Mouse (Mus musculus): ENCODE data around the gene Stmn3. TPM values are rescaled to one million over a fixed set of nuclear protein-coding genes. Genes with fewer than 3 reads are reported as not detected.
A peak's percentile ranks its signal among the peaks of the same experiment; 100 is the strongest.

The Stmn3 gene
- total RNA-seq (2021) = 10 to 100 TPM; 32.2 to 45.5 TPM
- long read RNA-seq, experiment 1, transcript Stmn3-201 (5 exons, 1,136 nt) = major isoform, 57 of 61 reads
- long read RNA-seq, experiment 1, partial matches to known transcripts = 4 of 61 reads
- long read RNA-seq, experiment 1, other reads (novel, unspliced or antisense) = 0 of 61 reads
- long read RNA-seq, experiment 2, transcript Stmn3-201 (5 exons, 1,136 nt) = major isoform, 51 of 55 reads
- long read RNA-seq, experiment 2, partial matches to known transcripts = 4 of 55 reads
- long read RNA-seq, experiment 2, other reads (novel, unspliced or antisense) = 0 of 55 reads

DNA sequence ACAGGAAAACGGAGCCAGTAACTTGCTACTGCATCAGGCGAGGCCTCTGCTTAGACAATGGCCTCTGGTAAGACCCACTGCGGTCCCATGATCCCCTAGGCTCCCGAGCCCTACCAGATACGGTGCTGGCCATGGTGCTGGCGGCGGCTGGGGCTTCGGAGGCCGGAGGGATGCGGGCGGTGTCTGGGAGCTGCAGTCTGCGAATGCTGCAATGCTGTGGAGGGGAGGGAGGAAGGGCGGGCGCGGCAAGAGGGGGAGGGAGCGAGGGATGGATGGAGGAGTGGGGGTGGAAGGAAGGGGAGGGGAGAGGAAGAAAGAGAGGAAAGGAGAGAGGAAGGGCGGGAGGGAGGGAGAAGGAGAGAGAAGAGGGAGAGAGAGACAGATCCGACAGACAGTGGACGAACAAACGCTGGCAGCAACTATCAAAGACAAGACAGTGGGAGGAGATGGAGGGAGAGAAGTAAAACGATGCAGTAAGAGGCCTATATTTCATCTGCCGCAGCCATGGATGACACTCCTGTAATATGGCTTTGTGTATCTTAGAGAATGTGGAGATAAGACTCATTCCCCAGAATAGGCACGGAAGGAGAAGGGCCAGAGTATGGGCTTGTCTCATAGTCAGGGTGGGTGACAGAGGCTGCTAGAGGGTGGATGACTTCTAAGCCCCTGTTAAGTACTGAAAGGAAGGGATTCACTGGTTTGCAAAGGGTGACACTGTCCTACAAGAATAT lies at the start of gene Stmn3:
Gene Stmn3, minus strand, starts transcription at position 421 of the 731 bp plus-strand sequence.
- DNase-seq (ENCODE audit: low spot score in 2 of 2) = peak; percentile 53 to 55

DNA sequence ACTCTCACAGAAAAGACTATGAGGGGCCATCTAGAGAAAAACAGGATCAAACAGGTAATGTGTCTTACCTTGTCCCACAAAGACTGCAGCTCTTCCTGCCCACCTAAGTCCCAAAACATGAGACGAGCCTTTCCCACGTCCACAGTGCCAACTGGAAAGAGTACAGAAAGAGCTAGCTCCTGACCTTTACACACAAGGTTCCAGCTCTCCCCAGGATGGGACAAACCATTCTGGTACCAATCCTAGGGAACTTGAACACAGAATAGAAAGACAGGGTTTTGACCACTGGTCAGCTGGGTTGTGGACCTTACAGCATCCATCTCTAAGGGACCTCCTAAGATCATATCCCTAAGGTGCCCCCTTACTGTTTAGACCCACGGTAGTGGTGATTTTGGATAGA lies 49.6 kb upstream of the Stmn3 start:
- DNase-seq (ENCODE audit: low spot score in 2 of 2) = no peak

DNA sequence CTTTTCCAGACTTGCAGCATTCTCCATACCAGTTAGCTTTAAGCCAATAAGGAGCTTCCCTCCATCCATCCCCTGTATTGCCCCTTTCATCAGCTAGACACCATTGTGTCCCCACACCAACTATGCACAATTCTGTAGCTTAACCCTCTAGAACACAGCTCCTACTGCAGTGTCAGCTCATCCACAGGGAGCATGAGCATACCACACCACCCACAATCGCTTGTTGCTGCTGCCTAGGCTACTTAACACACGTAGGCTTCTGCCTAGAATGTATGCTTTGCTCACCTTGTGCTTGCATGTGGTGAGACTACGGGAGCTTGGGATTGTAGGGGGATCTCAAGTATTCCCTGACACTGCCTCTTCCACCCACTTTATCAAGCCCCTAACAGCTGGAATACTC lies 42.5 kb upstream of the Stmn3 start:
- no peak for DNase-seq (ENCODE audit: low spot score in 2 of 2)

- DNase-seq (ENCODE audit: low spot score in 2 of 2) = no peak
Observed at GRCm38 (mm10) chr2:181342766-181343165, 28.5 kb upstream of the Stmn3 start.

DNA sequence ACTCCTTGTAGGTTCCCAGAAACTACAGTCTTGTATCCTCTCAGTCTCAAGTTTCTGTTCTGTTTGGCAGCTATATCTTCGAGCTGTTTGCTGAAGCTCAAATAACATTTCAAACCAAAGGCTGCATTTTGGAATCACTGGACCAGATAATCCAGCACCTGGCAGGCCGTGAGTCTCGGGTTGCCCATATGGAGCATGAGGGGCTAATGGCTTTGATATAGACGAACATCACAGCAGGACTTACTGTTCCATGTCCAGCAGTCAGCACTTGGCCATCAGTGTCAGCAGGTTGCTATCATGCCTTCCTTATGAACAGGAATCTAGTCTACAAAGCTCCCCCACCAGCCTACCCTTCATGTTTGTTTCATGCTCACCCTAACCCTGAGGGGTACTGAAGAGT lies 26.1 kb upstream of the Stmn3 start:
- DNase-seq (ENCODE audit: low spot score in 2 of 2) = no peak

- no peak for DNase-seq (ENCODE audit: low spot score in 2 of 2)
Observed at GRCm38 (mm10) chr2:181334023-181334422, 19.7 kb upstream of the Stmn3 start.

GRCm38 (mm10) chr2:181332542-181332941 lies 18.2 kb upstream of the Stmn3 start:
- no peak for DNase-seq (ENCODE audit: low spot score in 2 of 2)

GRCm38 (mm10) chr2:181326098-181326497 lies 11.8 kb upstream of the Stmn3 start:
- DNase-seq (ENCODE audit: low spot score in 2 of 2) = no peak

GRCm38 (mm10) chr2:181322136-181322535 lies 7.8 kb upstream of the Stmn3 start:
- DNase-seq (ENCODE audit: low spot score in 2 of 2) = no peak

DNA sequence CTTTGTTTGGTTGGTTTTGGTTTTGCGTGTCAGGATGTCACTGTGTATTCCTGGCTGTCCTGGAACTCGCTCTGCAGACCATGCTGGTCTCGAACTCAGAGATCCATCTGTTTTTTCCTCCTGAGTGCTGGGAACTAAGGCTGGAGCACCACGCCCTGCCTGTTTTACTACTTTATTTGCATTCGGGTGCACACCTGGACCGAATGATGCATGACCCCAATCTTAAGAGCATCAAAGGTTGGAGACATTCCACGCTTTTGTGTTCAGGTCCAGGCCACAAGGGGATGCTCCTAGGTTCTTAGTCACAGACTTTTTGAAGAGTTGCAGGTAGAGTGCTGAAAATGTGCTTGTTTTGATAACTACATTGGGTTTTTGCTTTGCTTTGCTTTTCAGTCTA lies 5.8 kb upstream of the Stmn3 start:
- no peak for DNase-seq (ENCODE audit: low spot score in 2 of 2)

DNA sequence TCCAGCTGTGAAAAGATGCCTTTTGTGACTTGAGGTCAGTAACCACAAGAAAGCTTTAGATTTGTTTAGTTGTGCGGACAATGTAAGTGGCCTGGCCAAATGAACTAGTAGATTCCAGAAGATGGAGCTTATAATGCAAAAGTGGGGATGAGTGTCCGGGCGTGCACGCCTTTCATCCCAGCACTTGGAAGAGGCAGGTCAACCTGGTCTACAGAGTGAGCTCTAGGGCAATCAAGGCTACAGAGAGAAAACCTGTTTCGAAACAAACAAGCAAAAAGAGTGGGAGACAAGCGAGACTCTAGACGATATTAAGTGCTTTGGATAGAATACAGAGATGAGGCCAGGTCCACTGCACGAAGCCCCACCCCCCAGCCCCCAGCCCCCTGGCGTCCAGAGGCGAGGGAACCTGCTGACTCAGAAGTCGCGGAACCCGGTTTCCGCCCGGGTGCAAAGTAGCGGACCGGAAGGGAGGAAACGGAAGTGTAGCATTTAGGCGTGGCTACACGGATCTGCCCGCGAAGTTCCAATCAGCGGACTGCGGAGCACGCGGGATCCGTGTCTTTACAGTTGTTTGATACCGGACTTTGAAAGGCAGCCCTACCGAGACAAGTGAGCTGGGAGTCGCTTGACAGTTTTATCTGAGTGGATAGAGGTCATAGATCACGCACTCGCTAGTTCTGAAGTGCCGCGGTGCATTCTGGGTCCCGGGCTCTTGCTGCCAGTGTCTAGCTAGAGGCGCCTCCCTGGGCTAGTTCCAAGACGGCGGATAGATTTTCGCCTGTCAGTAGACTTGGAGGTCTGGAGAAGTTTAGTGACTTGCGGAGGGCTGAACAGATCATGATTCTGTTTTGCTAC lies 5.2 kb upstream of the Stmn3 start, which contains the start of gene Rtel1:
Gene Rtel1, plus strand, starts transcription at position 492 of the 855 bp plus-strand sequence.
- DNase-seq (ENCODE audit: low spot score in 2 of 2) = peak; percentile 57 to 64

GRCm38 (mm10) chr2:181313344-181314079 lies 788 bp downstream of the Stmn3 start:
- no peak for DNase-seq (ENCODE audit: low spot score in 2 of 2)

GRCm38 (mm10) chr2:181313006-181313343 lies 1.3 kb downstream of the Stmn3 start:
- DNase-seq (ENCODE audit: low spot score in 2 of 2) = no peak

DNA sequence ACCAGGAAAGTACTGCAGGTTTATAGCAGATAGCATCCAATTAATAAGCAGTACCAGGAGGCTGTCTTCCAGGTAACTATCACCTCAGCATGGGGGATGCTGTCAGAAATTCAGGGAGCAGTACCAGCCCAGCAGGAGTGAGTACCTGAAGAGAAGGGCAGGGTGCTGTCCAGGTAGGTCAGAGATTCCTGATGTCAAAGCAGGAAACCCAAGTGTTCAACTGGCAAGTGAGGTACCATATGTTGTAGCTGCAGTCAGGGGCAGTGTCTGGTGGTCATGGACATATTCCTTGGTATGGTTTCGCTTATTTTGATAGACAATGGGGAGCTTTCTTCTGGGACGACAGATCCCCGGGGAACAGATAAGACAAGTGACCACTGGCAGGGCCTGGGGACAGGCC lies 1.9 kb downstream of the Stmn3 start:
- DNase-seq (ENCODE audit: low spot score in 2 of 2) = no peak

DNA sequence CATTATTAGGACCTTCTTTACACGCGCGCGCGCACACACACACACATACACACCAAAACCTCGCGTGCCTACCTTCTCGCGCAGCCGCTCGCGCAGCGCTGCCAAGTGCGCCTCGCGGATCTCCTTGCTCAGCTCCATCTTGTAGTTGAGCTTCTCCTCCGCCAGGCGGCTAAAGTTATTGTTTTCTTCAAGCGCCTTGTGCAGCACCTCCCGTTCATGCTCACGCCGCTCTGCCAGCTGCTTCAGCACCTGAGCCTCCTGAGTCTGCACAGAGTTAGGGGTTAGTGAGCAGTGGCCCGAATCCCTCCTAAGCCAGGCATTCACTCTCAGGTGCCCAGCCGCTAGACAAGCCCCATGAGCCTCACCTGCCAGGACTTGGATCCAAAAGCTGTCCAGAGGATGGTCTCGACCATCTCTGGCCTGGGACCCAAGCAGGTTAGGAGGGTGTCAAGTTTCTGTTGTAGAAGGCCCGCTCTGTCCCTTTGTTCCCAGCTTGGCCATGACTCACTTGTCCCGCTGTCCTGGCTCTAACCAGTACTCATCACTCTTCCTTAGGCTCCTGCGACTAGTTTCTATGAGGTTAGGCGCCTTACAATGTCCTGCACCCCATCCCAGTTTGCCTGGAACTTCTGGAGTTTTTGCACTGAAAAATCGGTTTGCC lies 7.0 kb downstream of the Stmn3 start:
- DNase-seq (ENCODE audit: low spot score in 2 of 2) = no peak

- DNase-seq (ENCODE audit: low spot score in 2 of 2) = no peak
Observed at GRCm38 (mm10) chr2:181304944-181305343, 9.4 kb downstream of the Stmn3 start.

DNA sequence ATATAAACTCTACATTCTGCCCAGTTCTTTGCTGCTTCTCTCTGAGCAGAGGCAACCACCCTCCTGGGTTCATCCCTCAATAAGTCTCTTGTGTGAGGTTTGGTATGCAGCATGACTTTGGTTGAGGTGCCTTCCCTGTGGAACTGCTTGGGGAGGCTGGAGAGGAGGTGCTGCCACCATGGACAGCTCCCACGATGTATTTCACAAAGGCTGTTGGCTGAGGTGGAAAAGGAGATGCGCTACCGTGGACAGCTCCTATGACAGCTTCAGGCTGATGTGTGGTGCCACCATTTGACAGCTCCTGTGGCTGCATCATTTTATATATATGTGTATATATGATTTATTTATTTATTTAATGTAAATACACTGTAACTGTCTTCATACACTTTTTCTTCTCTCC lies 12.3 kb downstream of the Stmn3 start:
- no peak for DNase-seq (ENCODE audit: low spot score in 2 of 2)

DNA sequence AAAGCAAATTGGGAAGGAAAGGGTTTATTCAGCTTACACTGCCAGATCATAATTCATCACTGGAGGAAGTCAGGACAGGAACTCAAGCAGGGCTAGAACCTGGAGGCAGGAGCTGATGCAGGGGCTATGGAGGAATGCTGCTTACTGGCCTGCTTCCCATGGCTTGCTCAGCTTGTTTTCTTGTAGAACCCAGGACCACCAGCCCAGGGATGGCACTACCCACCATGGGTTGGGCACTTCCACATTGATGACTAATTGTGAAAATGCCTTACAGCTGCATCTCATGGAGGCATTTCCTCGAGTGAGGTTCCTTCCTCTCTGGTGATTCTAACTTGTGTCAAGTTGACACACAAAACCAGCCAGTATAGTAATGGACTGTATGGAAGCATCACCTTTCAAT lies 23.4 kb downstream of the Stmn3 start:
- DNase-seq (ENCODE audit: low spot score in 2 of 2) = no peak

- no peak for DNase-seq (ENCODE audit: low spot score in 2 of 2)
Observed at GRCm38 (mm10) chr2:181288691-181289090, 25.6 kb downstream of the Stmn3 start.

DNA sequence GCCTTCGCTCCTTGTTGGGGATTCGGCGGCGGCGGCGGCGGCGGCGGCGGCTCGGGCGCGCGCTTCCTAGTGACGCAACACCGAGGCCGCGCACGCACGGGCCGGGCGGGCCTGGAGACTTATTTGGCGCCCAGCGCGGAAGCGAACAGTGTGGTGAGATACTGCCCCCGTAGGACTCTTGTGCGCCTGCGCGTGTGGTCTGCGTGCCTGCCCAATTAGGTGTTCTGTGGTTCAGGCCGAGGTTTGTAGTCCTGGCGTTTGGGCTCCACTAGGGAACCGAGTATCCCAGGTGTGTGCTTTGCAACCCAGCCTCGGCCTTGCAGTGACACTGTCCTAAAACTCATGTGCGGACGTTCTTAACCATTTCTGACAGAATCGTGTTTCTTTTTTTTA lies 26.3 kb downstream of the Stmn3 start, which contains the start of gene Gmeb2:
Gene Gmeb2, minus strand, starts transcription at position 78 of the 393 bp plus-strand sequence.
- peak; percentile 70 to 86 for DNase-seq (ENCODE audit: low spot score in 2 of 2)
